Mouse (Mus musculus) ES-E14 (cell line): ENCODE data around the gene Nxn. TPM values are rescaled to one million over a fixed set of nuclear protein-coding genes. Genes with fewer than 3 reads are reported as not detected.

ENCODE experiments used
- DNase-seq: peaks from one replicate; pipeline ENCODE4 v3.0.0-alpha.2; 2013; ENCODE audit warnings: low read depth, low spot score
- H3K27ac ChIP-seq: 2 replicates; pipeline ENCODE4 v1.5.1; 2012; ENCODE audit warnings: low read depth, mild to moderate bottlenecking, low read length, moderate library complexity, mixed read lengths; ENCODE audit not compliant: poor library complexity, insufficient read depth, severe bottlenecking
- H3K36me3 ChIP-seq: 2 replicates; pipeline ENCODE4 v1.6.1; 2012; ENCODE audit warnings: mild to moderate bottlenecking, low read length, moderate library complexity, mixed read lengths; ENCODE audit not compliant: control insufficient read depth, poor library complexity, insufficient read depth, severe bottlenecking
- H3K4me1 ChIP-seq, 2 experiments: fragments of 150-350 bp in 1 of 2; sonication (generic) in 1 of 2; 2 replicates each; pipeline ENCODE4 v1.6.1; 2012; ENCODE audit warnings: low read length in 2 of 2, mild to moderate bottlenecking in 1 of 2, mixed read lengths in 1 of 2; ENCODE audit not compliant: control insufficient read depth in 2 of 2, insufficient read depth in 2 of 2, poor library complexity in 1 of 2
- H3K4me3 ChIP-seq, 2 experiments: fragments of 150-350 bp in 1 of 2; sonication (generic) in 1 of 2; 2 replicates each; pipeline ENCODE4 v1.5.1; 2012; ENCODE audit warnings: low read length in 2 of 2, low read depth in 1 of 2, mild to moderate bottlenecking in 1 of 2, mixed read lengths in 1 of 2; ENCODE audit not compliant: insufficient read depth in 1 of 2, poor library complexity in 1 of 2, severe bottlenecking in 1 of 2
- H3K9ac ChIP-seq: 2 replicates; pipeline ENCODE4 v1.6.1; 2012; ENCODE audit warnings: low read depth, mild to moderate bottlenecking, low read length, mixed read lengths; ENCODE audit not compliant: poor library complexity, insufficient read depth, severe bottlenecking
- H3K9me3 ChIP-seq: fragments of 150-350 bp; sonication (generic); 2 replicates; pipeline ENCODE4 v1.6.1; 2012; ENCODE audit warnings: low read depth, mild to moderate bottlenecking, low read length; ENCODE audit not compliant: control insufficient read depth, insufficient read depth
- CHD2 ChIP-seq: IDR thresholded peaks from 2 replicates; pipeline ENCODE4 v1.6.1; 2014; ENCODE audit warnings: mild to moderate bottlenecking, low read depth, low read length, inconsistent platforms
- HCFC1 ChIP-seq: IDR thresholded peaks from 2 replicates; pipeline ENCODE4 v1.6.1; 2012; ENCODE audit warnings: low read length, inconsistent platforms, borderline replicate concordance; ENCODE audit not compliant: insufficient read depth
- MAFK ChIP-seq: IDR thresholded peaks from 2 replicates; pipeline ENCODE4 v1.6.1; 2014; ENCODE audit warnings: mild to moderate bottlenecking, low read depth, low read length, inconsistent platforms; ENCODE audit not compliant: insufficient read depth
- ZC3H11A ChIP-seq: IDR thresholded peaks from 2 replicates; pipeline ENCODE4 v1.6.1; 2012; ENCODE audit warnings: low read depth, mild to moderate bottlenecking, inconsistent platforms, low read length, borderline replicate concordance
- ZNF384 ChIP-seq: IDR thresholded peaks from 2 replicates; pipeline ENCODE4 v1.6.1; 2012; ENCODE audit warnings: low read depth, low read length, inconsistent platforms
- in situ Hi-C, 2 experiments: fragments of 600-800 bp; cut with MboI; formaldehyde crosslinking; loops; one replicate each; pipeline ENCODE4 v1.15.1; 2025; ENCODE audit warnings: low sequenced_read_pairs in 2 of 2, inconsistent platforms in 1 of 2; ENCODE audit not compliant: unreplicated experiment in 2 of 2
- total RNA-seq: library from RNA; depleted of rRNA; stranded (reverse); fragments of 300-350 nt; gene quantifications from 2 replicates; pipeline ENCODE4 v1.2.3, GENCODE M21; 2012

Gene Nxn
- total RNA-seq, 1 experiment: 48.0 TPM

- H3K27ac ChIP-seq: no peak overlapping the region
- in situ Hi-C loops: no loop called here
- H3K9me3 ChIP-seq: no peaks in the 10 kb centered on the region
- TF ChIP-seq CHD2 (no peak), ZNF384 (no peak), MAFK (no peak), ZC3H11A (no peak), HCFC1 (no peak)
- H3K36me3 ChIP-seq: peaks cover 12% of the 10 kb centered on the region; the same call in 1 of the 2 replicates
- no peaks in the 10 kb centered on the region for H3K4me1 ChIP-seq
- DNase-seq: no peak
- H3K4me3 ChIP-seq: no peak overlapping the region
- H3K9ac ChIP-seq: no peak overlapping the region
Measured at GRCm38 (mm10) chr11:76272440-76272839, 126.5 kb downstream of the Nxn start.

- in situ Hi-C loops: no loop called here
- H3K27ac ChIP-seq: no peak overlapping the region
- no peak for TF ChIP-seq ZC3H11A
- TF ChIP-seq ZNF384: no peak
- TF ChIP-seq MAFK: no peak
- TF ChIP-seq HCFC1: no peak
- no peak for TF ChIP-seq CHD2
- no peak overlapping the region for H3K9ac ChIP-seq
- peaks cover 0 to under 1% of the 10 kb centered on the region in 2 experiments; a peak in 2 of 4 replicates for H3K4me1 ChIP-seq
- DNase-seq: no peak
- H3K4me3 ChIP-seq: no peak overlapping the region
- H3K36me3 ChIP-seq: peaks cover 8% of the 10 kb centered on the region; the same call in 1 of the 2 replicates
- no peaks in the 10 kb centered on the region for H3K9me3 ChIP-seq
Measured at GRCm38 (mm10) chr11:76268521-76269065, 130.3 kb downstream of the Nxn start.

GRCm38 (mm10) chr11:76268001-76268459, 130.9 kb downstream of the Nxn start:
- Histone ChIP-seq H3K27ac (no peak overlapping the region), H3K36me3 (peaks cover 3% of the 10 kb centered on the region; the same call in 1 of the 2 replicates), H3K9me3 (no peaks in the 10 kb centered on the region), H3K4me1 (peaks cover 0 to 6% of the 10 kb centered on the region in 2 experiments; a peak in 3 of 4 replicates), H3K9ac (no peak overlapping the region), H3K4me3 (no peak overlapping the region)
- no peak for DNase-seq
- TF ChIP-seq ZC3H11A: no peak
- no peak for TF ChIP-seq ZNF384
- TF ChIP-seq CHD2: no peak
- no peak for TF ChIP-seq HCFC1
- TF ChIP-seq MAFK: no peak
- in situ Hi-C loops: no loop called here

- Histone ChIP-seq H3K27ac (no peak overlapping the region), H3K9ac (no peak overlapping the region), H3K4me1 (peaks cover 0 to 10% of the 10 kb centered on the region in 2 experiments; a peak in 3 of 4 replicates), H3K4me3 (no peak overlapping the region), H3K36me3 (no peaks in the 10 kb centered on the region; the same call in 1 of the 2 replicates), H3K9me3 (no peaks in the 10 kb centered on the region)
- in situ Hi-C loops: no loop called here
- no peak for DNase-seq
- TF ChIP-seq ZC3H11A: no peak
- TF ChIP-seq HCFC1: no peak
- no peak for TF ChIP-seq ZNF384
- no peak for TF ChIP-seq MAFK
- no peak for TF ChIP-seq CHD2
Measured at GRCm38 (mm10) chr11:76267550-76267949, 131.4 kb downstream of the Nxn start.
